Mouse (Mus musculus) megakaryocyte, embryonic 14.5 days (primary cell): ENCODE data around the gene Erfe. TPM values are rescaled to one million over a fixed set of nuclear protein-coding genes. Genes with fewer than 3 reads are reported as not detected.

ENCODE experiments used
- H3K27me3 ChIP-seq: replicated peaks from 2 replicates; pipeline ENCODE3; 2012; ENCODE audit warnings: inconsistent platforms
- H3K36me3 ChIP-seq: replicated peaks from 2 replicates; pipeline ENCODE3; 2012; ENCODE audit warnings: low read length, inconsistent platforms, mixed read lengths
- H3K4me1 ChIP-seq: 2 replicates; pipeline ENCODE4 v1.6.1; 2012; ENCODE audit warnings: inconsistent platforms
- H3K4me3 ChIP-seq: replicated peaks from 2 replicates; pipeline ENCODE3; 2012; ENCODE audit warnings: moderate library complexity, mild to moderate bottlenecking, inconsistent platforms
- H3K9me3 ChIP-seq: 2 replicates; pipeline ENCODE4 v1.6.1; 2012; ENCODE audit warnings: inconsistent platforms
- FLI1 ChIP-seq: IDR thresholded peaks from 2 replicates; pipeline ENCODE4 v1.6.1; 2012; ENCODE audit warnings: low read length, inconsistent platforms, mixed read lengths
- GATA1 ChIP-seq: IDR thresholded peaks from 3 replicates; pipeline ENCODE4 v1.6.1; 2012; ENCODE audit warnings: mixed read lengths, low read length, inconsistent platforms, borderline replicate concordance
- polyA plus RNA-seq: library from polyadenylated mRNA; stranded (reverse); fragments of >175 nt; gene quantifications from 2 replicates; pipeline ENCODE4 v1.2.3, GENCODE M21; 2012; ENCODE audit warnings: low replicate concordance; ENCODE audit not compliant: insufficient read depth

Erfe gene
- polyA plus RNA-seq, 1 experiment, result 0.04 TPM

- H3K36me3 ChIP-seq, result peaks cover 18% of the 10 kb centered on the region
- H3K4me1 ChIP-seq, result peaks cover 42% of the 10 kb centered on the region
- peaks cover 29% of the 10 kb centered on the region for H3K27me3 ChIP-seq
- TF ChIP-seq FLI1 (no peak), GATA1 (no peak)
- H3K4me3 ChIP-seq, result no peak overlapping the region
- no peaks in the 10 kb centered on the region for H3K9me3 ChIP-seq
These were observed 41.6 kb downstream of the Erfe start for GRCm38 (mm10) chr1:91407819-91408218.

- no peaks in the 10 kb centered on the region for H3K9me3 ChIP-seq
- peaks cover 46% of the 10 kb centered on the region for H3K4me1 ChIP-seq
- H3K4me3 ChIP-seq, result peak overlapping the region; percentile 98
- H3K36me3 ChIP-seq, result peaks cover 23% of the 10 kb centered on the region
- TF ChIP-seq GATA1, result no peak
- no peak for TF ChIP-seq FLI1
- H3K27me3 ChIP-seq, result peaks cover 8% of the 10 kb centered on the region
These were observed 45.5 kb downstream of the Erfe start for GRCm38 (mm10) chr1:91411631-91412285.

GRCm38 (mm10) chr1:91412286-91413029 lies 46.2 kb downstream of the Erfe start:
- peaks cover 4% of the 10 kb centered on the region for H3K27me3 ChIP-seq
- no peak for TF ChIP-seq GATA1
- TF ChIP-seq FLI1, result no peak
- H3K9me3 ChIP-seq, result no peaks in the 10 kb centered on the region
- peaks cover 30% of the 10 kb centered on the region for H3K36me3 ChIP-seq
- peaks cover 51% of the 10 kb centered on the region for H3K4me1 ChIP-seq
- H3K4me3 ChIP-seq, result peak overlapping the region; percentile 98

- Histone ChIP-seq H3K9me3 (no peaks in the 10 kb centered on the region), H3K27me3 (no peaks in the 10 kb centered on the region), H3K36me3 (peaks cover 36% of the 10 kb centered on the region), H3K4me3 (peak overlapping the region; percentile 98), H3K4me1 (peaks cover 52% of the 10 kb centered on the region)
- TF ChIP-seq FLI1 (no peak), GATA1 (no peak)
These were observed 46.8 kb downstream of the Erfe start for GRCm38 (mm10) chr1:91413030-91413506.

GRCm38 (mm10) chr1:91413536-91413897 lies 47.3 kb downstream of the Erfe start:
- no peaks in the 10 kb centered on the region for H3K27me3 ChIP-seq
- H3K4me1 ChIP-seq, result peaks cover 53% of the 10 kb centered on the region
- H3K4me3 ChIP-seq, result peak overlapping the region; percentile 98
- peaks cover 39% of the 10 kb centered on the region for H3K36me3 ChIP-seq
- TF ChIP-seq FLI1 (no peak), GATA1 (no peak)
- no peaks in the 10 kb centered on the region for H3K9me3 ChIP-seq

GRCm38 (mm10) chr1:91413898-91414594 lies 47.8 kb downstream of the Erfe start, which contains the start of gene Hes6:
TSS of gene Hes6 (minus strand) at chr1:91414038.
- Histone ChIP-seq H3K36me3 (peaks cover 40% of the 10 kb centered on the region), H3K4me1 (peaks cover 53% of the 10 kb centered on the region), H3K9me3 (no peaks in the 10 kb centered on the region), H3K4me3 (peak within 1 kb of the TSS; percentile 98), H3K27me3 (no peaks in the 10 kb centered on the region)
- TF ChIP-seq FLI1 (no peak), GATA1 (no peak)

GRCm38 (mm10) chr1:91414903-91415302 lies 48.7 kb downstream of the Erfe start:
- peaks cover 53% of the 10 kb centered on the region for H3K4me1 ChIP-seq
- H3K9me3 ChIP-seq, result no peaks in the 10 kb centered on the region
- H3K27me3 ChIP-seq, result no peaks in the 10 kb centered on the region
- H3K36me3 ChIP-seq, result peaks cover 47% of the 10 kb centered on the region
- TF ChIP-seq GATA1 (no peak), FLI1 (no peak)
- no peak overlapping the region for H3K4me3 ChIP-seq

GRCm38 (mm10) chr1:91415311-91415710 lies 49.1 kb downstream of the Erfe start:
- TF ChIP-seq GATA1 (no peak), FLI1 (no peak)
- H3K4me1 ChIP-seq, result peaks cover 56% of the 10 kb centered on the region
- H3K4me3 ChIP-seq, result no peak overlapping the region
- no peaks in the 10 kb centered on the region for H3K9me3 ChIP-seq
- no peaks in the 10 kb centered on the region for H3K27me3 ChIP-seq
- H3K36me3 ChIP-seq, result peaks cover 50% of the 10 kb centered on the region

GRCm38 (mm10) chr1:91417991-91418390 lies 51.8 kb downstream of the Erfe start:
- peaks cover 2% of the 10 kb centered on the region for H3K27me3 ChIP-seq
- no peak for TF ChIP-seq GATA1
- no peak for TF ChIP-seq FLI1
- peaks cover 42% of the 10 kb centered on the region for H3K4me1 ChIP-seq
- H3K9me3 ChIP-seq, result no peaks in the 10 kb centered on the region
- peaks cover 44% of the 10 kb centered on the region for H3K36me3 ChIP-seq
- H3K4me3 ChIP-seq, result no peak overlapping the region
